Mouse (Mus musculus) kidney, embryonic 14.5 days (tissue): ENCODE data around the gene 1700034J05Rik. TPM values are rescaled to one million over a fixed set of nuclear protein-coding genes. Genes with fewer than 3 reads are reported as not detected.

Experiments
- ATAC-seq: fragments of 200-750 bp; cut with Nextera tagmentation; 2 replicates; pipeline ENCODE4 v1.8.0; 2017; ENCODE audit warnings: moderate number of reproducible peaks, mild to moderate bottlenecking, moderate TSS enrichment, moderate library complexity; ENCODE audit not compliant: low FRiP score, low TSS enrichment
- H3K27ac ChIP-seq: fragments of 300-500 bp; sonication (generic); 2 replicates; pipeline ENCODE4 v1.5.1; 2014; ENCODE audit warnings: low read depth, mild to moderate bottlenecking, low read length, moderate library complexity, mixed read lengths
- H3K27me3 ChIP-seq: fragments of 300-500 bp; sonication (generic); 2 replicates; pipeline ENCODE4 v1.6.1; 2014; ENCODE audit warnings: mild to moderate bottlenecking, low read length; ENCODE audit not compliant: control insufficient read depth, insufficient read depth
- H3K36me3 ChIP-seq: fragments of 300-500 bp; sonication (generic); 2 replicates; pipeline ENCODE4 v1.6.1; 2014; ENCODE audit warnings: low read length, mixed read lengths; ENCODE audit not compliant: control insufficient read depth, insufficient read depth
- H3K4me1 ChIP-seq: fragments of 300-500 bp; sonication (generic); 2 replicates; pipeline ENCODE4 v1.6.1; 2014; ENCODE audit warnings: low read length, mixed read lengths; ENCODE audit not compliant: control insufficient read depth, insufficient read depth
- H3K4me2 ChIP-seq: fragments of 300-500 bp; sonication (generic); replicated peaks from 2 replicates; pipeline ENCODE4 v1.6.1; 2014; ENCODE audit warnings: low read depth, mild to moderate bottlenecking, low read length
- H3K4me3 ChIP-seq: fragments of 300-500 bp; sonication (generic); 2 replicates; pipeline ENCODE4 v1.5.1; 2014; ENCODE audit warnings: mild to moderate bottlenecking, low read length
- H3K9ac ChIP-seq: fragments of 300-500 bp; sonication (generic); 2 replicates; pipeline ENCODE4 v1.6.1; 2014; ENCODE audit warnings: low read depth, mild to moderate bottlenecking, low read length, moderate library complexity
- H3K9me3 ChIP-seq: fragments of 300-500 bp; sonication (generic); 2 replicates; pipeline ENCODE4 v1.6.1; 2016; ENCODE audit warnings: low read length; ENCODE audit not compliant: control insufficient read depth
- WGBS: fragments of 180-500 bp; shearing (Covaris S2); extraction: QIAGEN DNeasy Blood & Tissue Kit; methylation state at CpG from one replicate; pipeline ENCODE4 v1.1.7; 2014; 5-methylcytosine and 5-hydroxymethylcytosine counted together
- polyA plus RNA-seq: library from polyadenylated mRNA; unstranded; fragments of >200 nt; fragmentation: Nextera tagmentation; extraction: Ambion mirVana; gene quantifications from 2 replicates; pipeline ENCODE4 v1.2.1, GENCODE M21; 2014

The 1700034J05Rik gene
- polyA plus RNA-seq, 1 experiment from 2014 or later = 0.45 TPM

GRCm38 (mm10) chr6:146926415-146926980, 27.7 kb downstream of the 1700034J05Rik start:
- no peak overlapping the region for H3K9ac ChIP-seq
- H3K27ac ChIP-seq = no peak overlapping the region
- H3K36me3 ChIP-seq = no peaks in the 10 kb centered on the region
- no peaks in the 10 kb centered on the region for H3K9me3 ChIP-seq
- H3K27me3 ChIP-seq = no peaks in the 10 kb centered on the region
- WGBS = 68% methylated on average over 5 of the region's 5 CpGs
- ATAC-seq = no peak
- no peak overlapping the region for H3K4me3 ChIP-seq
- H3K4me2 ChIP-seq = no peak overlapping the region
- peaks cover 23% of the 10 kb centered on the region for H3K4me1 ChIP-seq

DNA sequence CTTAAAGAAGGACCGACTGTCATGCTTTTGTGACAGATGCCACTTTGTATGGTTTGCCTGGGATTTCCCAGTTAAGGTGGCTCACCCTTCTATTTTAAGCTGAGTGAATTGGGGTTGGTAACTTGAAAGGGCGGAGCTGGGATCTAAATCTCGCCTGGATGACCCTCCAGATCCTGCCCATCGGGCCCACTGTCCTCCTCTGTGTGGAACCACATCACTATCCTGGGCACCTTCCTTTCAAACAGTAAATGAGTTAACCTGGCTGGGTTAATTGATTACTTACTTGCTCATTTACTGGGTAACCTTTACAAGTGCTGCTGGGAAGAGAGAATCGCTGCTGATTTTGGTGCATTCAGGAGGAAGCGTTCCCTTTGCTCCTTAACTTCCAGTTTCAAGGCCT, 35.9 kb downstream of the 1700034J05Rik start:
- H3K27ac ChIP-seq = no peak overlapping the region
- no peaks in the 10 kb centered on the region for H3K9me3 ChIP-seq
- 0 out of 2 replicates have a peak, but pooled peaks have one; percentile 46 for ATAC-seq
- peaks cover 3% of the 10 kb centered on the region for H3K4me1 ChIP-seq
- H3K9ac ChIP-seq = no peak overlapping the region
- no peaks in the 10 kb centered on the region for H3K27me3 ChIP-seq
- H3K36me3 ChIP-seq = peaks cover 3% of the 10 kb centered on the region; the same call in 1 of the 2 replicates
- 85% methylated on average over 6 of the region's 6 CpGs for WGBS
- H3K4me3 ChIP-seq = no peak overlapping the region
- no peak overlapping the region for H3K4me2 ChIP-seq

GRCm38 (mm10) chr6:146917396-146917795, 36.8 kb downstream of the 1700034J05Rik start:
- no peak overlapping the region for H3K27ac ChIP-seq
- ATAC-seq = no peak

GRCm38 (mm10) chr6:146915808-146916207, 38.4 kb downstream of the 1700034J05Rik start:
- no peaks in the 10 kb centered on the region for H3K9me3 ChIP-seq
- H3K9ac ChIP-seq = no peak overlapping the region
- H3K4me3 ChIP-seq = no peak overlapping the region
- H3K27ac ChIP-seq = no peak overlapping the region
- 88% methylated on average over 1 of the region's 1 CpGs for WGBS
- H3K36me3 ChIP-seq = peaks cover 3% of the 10 kb centered on the region; the same call in 1 of the 2 replicates
- no peaks in the 10 kb centered on the region for H3K27me3 ChIP-seq
- no peak for ATAC-seq
- H3K4me1 ChIP-seq = peaks cover 15% of the 10 kb centered on the region
- H3K4me2 ChIP-seq = no peak overlapping the region

More at GRCm38 (mm10) chr6:146917396-146917795, 36.8 kb downstream of the 1700034J05Rik start:
- no peaks in the 10 kb centered on the region for H3K9me3 ChIP-seq
- peaks cover 10% of the 10 kb centered on the region for H3K4me1 ChIP-seq
- no peak overlapping the region for H3K4me3 ChIP-seq
- no peak overlapping the region for H3K4me2 ChIP-seq
- WGBS = 91% methylated on average over 3 of the region's 3 CpGs
- H3K27me3 ChIP-seq = no peaks in the 10 kb centered on the region
- no peak overlapping the region for H3K9ac ChIP-seq
- peaks cover 3% of the 10 kb centered on the region; the same call in 1 of the 2 replicates for H3K36me3 ChIP-seq

DNA sequence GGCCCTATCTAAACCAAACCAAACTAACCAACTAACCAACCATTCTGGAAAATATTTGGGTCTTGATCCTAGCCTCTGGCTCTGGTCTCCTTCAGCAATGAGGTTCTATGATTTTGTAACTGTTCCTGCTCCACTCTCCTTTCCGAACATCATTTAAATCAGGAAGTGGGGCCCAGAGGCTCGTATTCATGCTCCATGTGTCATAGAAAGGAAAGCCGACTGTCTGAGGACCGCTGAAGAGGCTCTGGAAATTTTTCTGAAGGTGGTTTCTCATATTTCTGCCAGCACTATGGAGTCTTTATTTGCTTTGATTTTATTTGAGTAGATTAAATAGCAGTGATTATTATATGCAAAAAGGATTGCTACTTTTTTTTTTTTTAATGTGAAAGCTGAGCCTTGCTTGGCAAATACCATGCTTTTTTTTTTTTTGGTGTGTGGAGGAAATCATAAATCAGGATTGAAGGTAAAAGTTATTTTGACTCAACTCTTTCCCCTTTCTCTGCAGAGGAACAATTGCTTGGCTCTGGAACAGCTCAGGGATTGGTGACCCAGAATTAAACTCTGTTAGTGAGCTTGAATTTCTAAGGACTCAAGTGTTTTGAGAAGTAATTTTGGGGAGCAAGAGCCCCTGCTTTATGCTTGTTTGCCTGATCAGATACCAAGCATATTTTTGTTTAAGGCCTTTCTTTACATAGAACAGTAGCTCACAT, 40.6 kb downstream of the 1700034J05Rik start:
- 9% methylated on average over 4 of the region's 4 CpGs for WGBS

DNA sequence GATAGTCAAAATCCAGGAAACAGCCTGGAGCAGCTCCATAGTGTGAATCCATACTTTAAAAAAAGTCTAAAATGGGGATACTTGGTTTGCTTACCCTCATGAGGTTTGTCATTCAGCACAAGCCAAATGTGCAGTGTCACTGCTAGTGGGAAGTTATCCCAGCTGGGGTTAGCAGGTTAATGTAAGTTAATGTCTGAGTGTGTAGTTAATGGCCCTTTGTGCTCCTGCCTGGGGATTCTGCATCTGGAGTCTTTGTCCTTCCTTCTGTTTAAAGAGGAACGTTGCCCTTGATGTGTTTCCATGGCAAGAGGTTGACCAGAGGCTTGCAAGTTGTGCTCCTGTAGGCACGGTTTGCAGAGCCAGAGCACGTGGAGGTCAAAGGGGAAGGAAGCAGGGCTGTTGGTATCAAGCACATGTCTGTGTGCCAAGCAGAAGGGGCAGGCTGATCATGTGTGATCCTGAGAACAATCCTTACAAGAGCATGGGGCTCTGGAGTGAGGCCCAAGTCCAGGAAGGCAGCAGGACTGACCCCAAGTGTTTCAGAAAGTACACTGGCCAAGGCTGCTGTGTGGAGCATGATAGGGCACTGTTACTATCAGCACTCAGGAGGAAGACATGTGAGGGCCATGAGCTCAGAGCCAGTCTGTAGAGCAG, 41.3 kb downstream of the 1700034J05Rik start:
- H3K4me2 ChIP-seq = no peak overlapping the region
- ATAC-seq = peak; percentile 54
- no peaks in the 10 kb centered on the region for H3K9me3 ChIP-seq
- peak overlapping the region; percentile 63 for H3K27ac ChIP-seq
- H3K36me3 ChIP-seq = peaks cover 4% of the 10 kb centered on the region; the same call in 1 of the 2 replicates
- H3K4me1 ChIP-seq = peaks cover 21% of the 10 kb centered on the region
- 4% methylated on average over 3 of the region's 3 CpGs for WGBS
- H3K9ac ChIP-seq = no peak overlapping the region
- no peaks in the 10 kb centered on the region for H3K27me3 ChIP-seq
- H3K4me3 ChIP-seq = no peak overlapping the region

More for the DNA sequence above, 40.6 kb downstream of the 1700034J05Rik start:
- no peak overlapping the region for H3K9ac ChIP-seq
- H3K9me3 ChIP-seq = no peaks in the 10 kb centered on the region
- no peak overlapping the region for H3K4me3 ChIP-seq
- peaks cover 21% of the 10 kb centered on the region for H3K4me1 ChIP-seq
- H3K4me2 ChIP-seq = no peak overlapping the region
- H3K27me3 ChIP-seq = no peaks in the 10 kb centered on the region
- ATAC-seq = no peak
- peak overlapping the region; percentile 63 for H3K27ac ChIP-seq
- peaks cover 5% of the 10 kb centered on the region; the same call in 1 of the 2 replicates for H3K36me3 ChIP-seq

GRCm38 (mm10) chr6:146910801-146911200, 43.4 kb downstream of the 1700034J05Rik start:
- 88% methylated on average over 2 of the region's 2 CpGs for WGBS
- Histone ChIP-seq H3K4me3 (no peak overlapping the region), H3K4me2 (no peak overlapping the region), H3K36me3 (0 out of 2 replicates have a peak, but pooled peaks cover 2% of the 10 kb centered on the region), H3K4me1 (peaks cover 27% of the 10 kb centered on the region), H3K27ac (no peak overlapping the region), H3K9ac (no peak overlapping the region), H3K9me3 (no peaks in the 10 kb centered on the region), H3K27me3 (no peaks in the 10 kb centered on the region)
- no peak for ATAC-seq

DNA sequence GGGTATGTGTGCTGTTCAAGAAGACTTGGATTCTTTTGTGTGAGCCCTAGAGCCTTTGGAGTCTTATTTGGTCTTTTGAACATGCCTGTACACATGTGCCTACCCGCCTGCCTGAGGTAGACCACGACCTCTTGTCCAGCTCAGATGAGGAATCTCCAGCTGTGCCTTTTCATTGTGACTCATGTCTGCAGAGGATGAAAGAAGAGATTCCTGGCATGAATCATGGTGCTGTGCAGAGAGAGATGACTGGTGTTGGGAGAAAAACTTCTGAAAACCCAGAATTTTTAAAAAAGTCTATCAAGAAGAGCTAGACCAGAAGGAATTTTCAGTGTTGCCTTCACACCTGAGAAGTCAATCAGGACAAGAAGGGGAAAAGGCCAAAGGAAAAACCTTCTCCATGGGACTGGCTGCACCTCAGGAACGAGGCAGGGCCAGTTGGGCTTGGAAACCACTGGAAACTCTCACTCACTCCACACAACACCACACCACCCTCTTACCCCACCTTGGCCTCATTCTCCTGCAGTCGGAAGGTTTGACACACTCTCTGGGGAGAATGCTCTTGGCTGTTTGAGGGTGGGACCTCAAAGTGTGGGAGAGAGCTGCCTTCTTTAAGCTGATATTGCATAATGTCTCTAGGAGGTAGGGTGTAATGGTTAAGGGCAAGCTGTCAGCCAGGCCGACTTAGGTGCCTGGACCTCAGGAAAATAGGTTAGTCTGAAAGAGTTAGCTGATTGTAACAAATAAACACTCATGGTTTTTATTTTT, 44.3 kb downstream of the 1700034J05Rik start:
- Histone ChIP-seq H3K9me3 (no peaks in the 10 kb centered on the region), H3K4me2 (no peak overlapping the region), H3K4me1 (peaks cover 27% of the 10 kb centered on the region), H3K27ac (no peak overlapping the region), H3K27me3 (no peaks in the 10 kb centered on the region), H3K36me3 (0 out of 2 replicates have a peak, but pooled peaks cover 2% of the 10 kb centered on the region), H3K9ac (no peak overlapping the region), H3K4me3 (no peak overlapping the region)
- WGBS = 77% methylated on average over 5 of the region's 5 CpGs
- no peak for ATAC-seq
